Mouse (Mus musculus): Measurements from ENCODE around the gene Zfp13. TPM values are rescaled to one million over a fixed set of nuclear protein-coding genes. Genes with fewer than 3 reads are reported as not detected.

The Zfp13 gene
- total and polyA plus RNA-seq, 3 experiments = 0.08 to 0.38 TPM; not detected in 1

DNA sequence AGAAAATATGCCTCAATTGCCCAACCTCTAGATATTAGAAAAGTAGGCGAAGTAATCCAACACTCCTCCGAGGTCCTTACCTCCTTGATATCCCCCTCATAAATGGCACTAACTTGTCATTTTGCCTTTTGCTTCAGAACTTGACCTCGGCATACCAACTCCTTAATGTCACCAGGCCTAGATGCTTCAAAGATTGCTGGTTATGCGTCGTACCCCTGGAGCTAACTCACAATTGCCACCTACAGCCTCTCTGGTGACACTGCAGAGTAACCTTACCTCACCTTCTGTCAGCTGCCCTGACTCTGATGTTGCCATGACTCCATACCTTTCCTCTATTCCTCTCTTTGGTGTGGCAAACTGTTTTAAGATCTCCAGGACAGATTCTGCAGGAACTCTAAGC, 32.5 kb downstream of the Zfp13 start:
- Histone ChIP-seq H3K79me2 (ENCODE audit: control insufficient read depth, insufficient read depth, low read length, poor library complexity) (peaks cover 6% of the 10 kb centered on the region; the same call in 1 of the 2 replicates), H3K4me3 (ENCODE audit: control insufficient read depth in 1 of 2, insufficient read depth in 1 of 2, low read depth in 2 of 2, low read length in 2 of 2) (no peak overlapping the region), H3K9me3 (replicated peaks; ENCODE audit: insufficient read depth, low read length) (no peaks in the 10 kb centered on the region), H3K27ac (ENCODE audit: control insufficient read depth, low read depth, low read length) (no peak overlapping the region), H3K9ac (ENCODE audit: control insufficient read depth, low read depth, low read length, poor library complexity, severe bottlenecking) (no peak overlapping the region), H3K36me3 (ENCODE audit: control insufficient read depth in 1 of 2, insufficient read depth in 2 of 2, low read length in 2 of 2) (peaks cover 0 to 8% of the 10 kb centered on the region in 2 experiments; a peak in 1 of 4 replicates), H3K27me3 (ENCODE audit: control insufficient read depth in 1 of 2, insufficient read depth in 2 of 2, low read length in 2 of 2) (no peaks in the 10 kb centered on the region), H3K4me1 (ENCODE audit: control insufficient read depth in 1 of 2, insufficient read depth in 2 of 2, low read length in 2 of 2) (peaks cover 2 to 7% of the 10 kb centered on the region in 2 experiments; a peak in 2 of 4 replicates)
- TF ChIP-seq MEF2A (IDR thresholded peaks at IDR 0.05; ENCODE audit: extremely low read depth, insufficient replicate concordance, low read depth, low read length, poor library complexity, severe bottlenecking) (no peak), EP300 (IDR thresholded peaks at IDR 0.05; ENCODE audit: low read depth in 1 of 2, low read length in 2 of 2) (no peak), MXI1 (IDR thresholded peaks at IDR 0.05; ENCODE audit: low read depth, low read length) (no peak), MYB (IDR thresholded peaks at IDR 0.05; ENCODE audit: low read depth, low read length) (no peak), RAD21 (IDR thresholded peaks at IDR 0.05; ENCODE audit: low read depth, low read length) (peak; percentile 52), BHLHE40 (IDR thresholded peaks at IDR 0.05; ENCODE audit: borderline replicate concordance, low read depth, low read length) (no peak), CTCF (IDR thresholded peaks at IDR 0.05 in 2 of 3, conservative IDR thresholded peaks at IDR 0.05 in 1 of 3; ENCODE audit: control insufficient read depth in 1 of 3, insufficient read depth in 1 of 3, low read depth in 2 of 3, low read length in 3 of 3, poor library complexity in 1 of 3, severe bottlenecking in 1 of 3) (peak; percentile 27 to 53 (median 41); a peak in 5 of 6 replicates), MAZ (IDR thresholded peaks at IDR 0.05; ENCODE audit: low read depth, low read length) (no peak), UBTF (IDR thresholded peaks at IDR 0.05; ENCODE audit: borderline replicate concordance, insufficient read depth, low read depth, low read length) (no peak), E2F4 (IDR thresholded peaks at IDR 0.05; ENCODE audit: borderline replicate concordance, low read depth, low read length) (no peak), ETS1 (IDR thresholded peaks at IDR 0.05; ENCODE audit: low read depth, low read length) (no peak), USF2 (IDR thresholded peaks at IDR 0.05; ENCODE audit: borderline replicate concordance in 1 of 2, insufficient read depth in 1 of 2, low read depth in 1 of 2, low read length in 2 of 2) (no peak), MAX (IDR thresholded peaks at IDR 0.05; ENCODE audit: low read length) (no peak), RCOR1 (IDR thresholded peaks at IDR 0.05; ENCODE audit: low read depth, low read length) (no peak), POLR2A (IDR thresholded peaks at IDR 0.05; ENCODE audit: control insufficient read depth in 1 of 2, insufficient read depth in 1 of 2, low read depth in 1 of 2, low read length in 2 of 2, poor library complexity in 1 of 2) (no peak), ZC3H11A (IDR thresholded peaks at IDR 0.05; ENCODE audit: low read depth, low read length) (peak; percentile 29; the same call in 1 of the 2 replicates), SMC3 (IDR thresholded peaks at IDR 0.05; ENCODE audit: low read depth, low read length) (peak; percentile 46), SIN3A (IDR thresholded peaks at IDR 0.05; ENCODE audit: low read length) (no peak), HCFC1 (IDR thresholded peaks at IDR 0.05; ENCODE audit: low read depth, low read length) (no peak), TAL1 (IDR thresholded peaks at IDR 0.05; ENCODE audit: low read length) (no peak), KAT2A (conservative IDR thresholded peaks at IDR 0.05; ENCODE audit: low read depth, low read length) (no peak), MAFK (IDR thresholded peaks at IDR 0.05; ENCODE audit: borderline replicate concordance, low read depth, low read length) (no peak)
- peak; percentile 60 for DNase-seq (ENCODE audit: low read depth, low spot score)

Data from MEL (cell line).